Mouse (Mus musculus): ENCODE measurements at regions not wholly inside any gene's neighbourhood (a gene's known extent, or its start where the extent isn't known, plus 50 kb on each side); places are given as distances from the start of the nearest gene placed in this dataset.

DNA sequence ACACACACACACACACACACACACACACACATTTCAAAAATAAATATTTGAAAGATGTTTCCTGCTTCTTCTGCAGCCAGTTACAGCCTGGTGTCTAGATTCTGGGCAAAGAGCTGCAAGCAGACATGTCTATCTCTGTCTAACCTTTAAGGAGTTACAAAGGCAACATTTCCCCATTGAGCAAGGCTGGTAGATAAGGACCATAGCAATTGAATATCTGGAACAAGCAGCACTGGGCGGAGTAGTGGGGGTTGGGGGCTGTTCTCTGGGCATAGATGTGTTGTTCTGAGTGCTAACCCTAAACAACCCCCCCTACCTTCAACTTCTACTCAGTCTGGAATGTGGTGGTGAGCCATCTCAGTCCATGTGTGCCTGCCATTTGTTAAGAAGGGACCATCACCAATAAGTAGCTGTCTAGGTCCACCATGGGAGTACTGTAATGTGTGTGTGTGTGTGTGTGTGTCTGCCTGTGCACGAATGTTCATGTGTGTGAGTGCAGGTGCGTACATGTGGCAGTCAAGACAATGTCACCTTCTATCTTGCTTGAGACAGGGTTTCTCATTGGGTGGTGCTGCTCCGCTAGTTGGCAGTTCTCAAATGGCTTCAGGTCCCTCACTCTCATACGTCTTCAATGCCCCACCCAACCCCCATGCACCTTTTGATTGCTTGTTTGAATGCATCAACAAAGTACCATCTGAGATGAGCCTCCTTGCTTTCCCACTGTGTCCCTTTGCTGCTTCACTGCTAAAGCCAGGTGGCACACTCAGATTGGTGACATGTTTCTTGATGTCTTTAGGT is 62.2 kb upstream of the Zfp831 start:
- no peak overlapping the region for H3K4me3 ChIP-seq
- no peak for TF ChIP-seq CTCF (IDR thresholded peaks at IDR 0.05)
- no peak for DNase-seq
- H3K27ac ChIP-seq = no peak overlapping the region
- intact Hi-C loops (cut with DNase I) = no loop called here

DNA sequence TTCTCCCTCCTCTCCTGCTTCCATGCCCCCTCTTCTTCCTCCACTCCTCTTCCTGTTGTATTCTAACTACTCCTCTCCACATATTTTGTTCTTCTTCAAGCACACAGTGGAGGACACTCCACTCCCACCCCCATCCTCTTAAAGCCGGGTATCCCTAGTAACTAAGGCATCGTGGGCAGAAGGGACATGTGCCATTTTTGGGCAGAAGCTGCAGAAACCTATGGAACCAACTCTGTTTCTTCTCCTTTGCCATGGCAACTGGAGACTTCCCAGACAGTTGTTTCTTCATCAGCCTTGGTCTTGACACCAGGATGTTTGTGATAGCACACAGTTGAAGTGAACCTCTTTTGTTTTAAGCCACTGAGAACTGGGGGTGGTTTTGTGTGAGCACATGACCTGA is 59.1 kb upstream of the Zfp831 start:
- intact Hi-C loops (cut with DNase I) = no loop called here
- DNase-seq = no peak
- no peak for TF ChIP-seq CTCF (IDR thresholded peaks at IDR 0.05)
- H3K27ac ChIP-seq = no peak overlapping the region
- H3K4me3 ChIP-seq = no peak overlapping the region

All from gastrocnemius, adult 2 months (tissue).